18 mouse cellular contexts compared by ENCODE assay signal in the genomic region with DNA sequence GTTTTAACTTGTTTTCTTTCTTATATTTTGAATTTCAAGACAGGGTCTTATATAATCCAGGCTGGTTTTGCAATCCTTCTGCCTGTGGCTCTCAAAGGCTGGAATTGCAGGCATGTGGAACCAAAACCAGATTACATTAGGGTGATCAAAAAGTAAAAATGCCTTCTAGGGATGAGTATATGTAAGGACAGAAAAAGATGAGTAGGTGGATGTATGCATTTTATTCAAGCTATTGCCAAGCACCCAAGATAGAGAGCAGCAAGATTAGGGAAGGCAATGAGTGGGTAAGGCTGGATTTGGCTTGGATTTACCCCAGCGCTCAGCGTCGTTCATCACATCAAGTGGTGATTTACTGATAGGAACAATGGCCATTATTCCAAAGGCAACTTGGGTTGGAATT.
"Had no signal": no experiment of that assay in that cellular context is flagged by ENCODE, and none has a peak within 500 bp of the region (broad histone marks: within the 10 kb centered on the region; RNA-seq: fewer than 3 reads in every experiment).

No protein-coding gene starts in this region.

- H3K27me3 ChIP-seq: liver, embryonic 15.5 days; lung, embryonic 15.5 days; megakaryocyte, embryonic 14.5 days; midbrain, embryonic 12.5 days; midbrain, embryonic 15.5 days; neural tube, embryonic 12.5 days; stomach, embryonic 15.5 days had no signal

- DNase-seq: liver, postnatal 0 days; lung, adult 2 months; lung, postnatal 14 days; lung, postnatal 36 days; right cerebral cortex, postnatal 14 days; thymus, adult 18-20 months; thymus, postnatal 14 days; thymus, postnatal 36 days had no signal

- H3K9me3 ChIP-seq: liver, embryonic 15.5 days; lung, embryonic 15.5 days; megakaryocyte, embryonic 14.5 days; midbrain, embryonic 12.5 days; midbrain, embryonic 15.5 days; neural tube, embryonic 12.5 days; stomach, embryonic 15.5 days had no signal

- H3K36me3 ChIP-seq: liver, embryonic 15.5 days; lung, embryonic 15.5 days; midbrain, embryonic 12.5 days; midbrain, embryonic 15.5 days; neural tube, embryonic 12.5 days; stomach, embryonic 15.5 days had no signal

- ATAC-seq: liver, postnatal 0 days; lung, postnatal 0 days had no signal

- H3K4me1 ChIP-seq: liver, embryonic 15.5 days; lung, embryonic 15.5 days; megakaryocyte, embryonic 14.5 days; midbrain, embryonic 12.5 days; midbrain, embryonic 15.5 days; neural tube, embryonic 12.5 days; stomach, embryonic 15.5 days had no signal

- H3K4me2 ChIP-seq: liver, embryonic 15.5 days; lung, embryonic 15.5 days; midbrain, embryonic 12.5 days; midbrain, embryonic 15.5 days; neural tube, embryonic 12.5 days; stomach, embryonic 15.5 days had no signal

- H3K9ac ChIP-seq: liver, embryonic 15.5 days; liver, postnatal 0 days; lung, embryonic 15.5 days; midbrain, embryonic 12.5 days; midbrain, embryonic 15.5 days; neural tube, embryonic 12.5 days; stomach, embryonic 15.5 days had no signal

- H3K27ac ChIP-seq: liver, embryonic 15.5 days; lung, embryonic 15.5 days; macrophage; midbrain, embryonic 12.5 days; midbrain, embryonic 15.5 days; neural tube, embryonic 12.5 days; stomach, embryonic 15.5 days; stomach, postnatal 0 days had no signal

- H3K4me3 ChIP-seq: liver, embryonic 15.5 days; lung, embryonic 15.5 days; megakaryocyte, embryonic 14.5 days; midbrain, embryonic 12.5 days; midbrain, embryonic 15.5 days; neural tube, embryonic 12.5 days; stomach, embryonic 15.5 days had no signal
